26 mouse cellular contexts compared by ENCODE assay signal in the genomic region with DNA sequence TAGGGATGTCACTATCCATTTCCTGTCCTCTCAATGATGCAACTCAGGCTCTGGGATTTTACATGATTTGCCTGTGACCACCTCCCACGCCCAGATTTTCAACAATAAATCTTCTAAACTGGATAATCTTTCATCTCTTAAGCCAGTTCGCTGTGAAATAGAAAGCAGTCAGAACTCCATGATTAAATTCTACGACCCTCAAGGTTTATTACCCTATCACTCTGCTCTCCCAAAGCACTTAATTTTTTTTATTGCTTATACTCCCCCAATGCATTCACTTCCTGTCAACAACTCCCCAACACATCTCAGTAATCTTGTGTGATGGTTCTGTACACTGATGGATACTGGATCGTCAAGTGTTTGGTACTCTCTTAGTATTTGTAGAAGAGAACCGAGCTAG.
"Had no signal": no experiment of that assay in that cellular context is flagged by ENCODE, and none has a peak within 500 bp of the region (broad histone marks: within the 10 kb centered on the region; RNA-seq: fewer than 3 reads in every experiment).

No protein-coding gene starts in this region.

- H3K36me3 ChIP-seq: heart, embryonic 13.5 days; heart, embryonic 15.5 days; hindbrain, embryonic 13.5 days; hindbrain, embryonic 15.5 days; intestine, embryonic 15.5 days; limb, embryonic 10.5 days; limb, embryonic 12.5 days; liver, embryonic 13.5 days; liver, embryonic 15.5 days had no signal

- ATAC-seq: hindbrain, postnatal 0 days; inflammation-experienced regulatory T-cells, adult 6 months; intestine, embryonic 15.5 days; intestine, postnatal 0 days; liver, postnatal 0 days had no signal

- H3K27ac ChIP-seq: heart, adult 2 months; heart, embryonic 13.5 days; heart, embryonic 15.5 days; hindbrain, embryonic 13.5 days; hindbrain, embryonic 15.5 days; hindbrain, postnatal 0 days; intestine, embryonic 15.5 days; layer of hippocampus, adult 2 months; left cerebral cortex, adult 2 months; limb, embryonic 10.5 days; limb, embryonic 12.5 days; liver, embryonic 13.5 days; liver, embryonic 15.5 days had no signal

- DNase-seq: gastrocnemius, postnatal 14 days; gastrocnemius, postnatal 36 days; heart, adult 11 months; heart, adult 2 months; heart, postnatal 14 days; heart, postnatal 36 days; kidney, adult 2 months; kidney, postnatal 36 days; liver; liver, embryonic 13.5 days; liver, postnatal 0 days had no signal

- H3K4me1 ChIP-seq: heart, embryonic 13.5 days; heart, embryonic 15.5 days; hindbrain, embryonic 13.5 days; hindbrain, embryonic 15.5 days; intestine, embryonic 15.5 days; limb, embryonic 12.5 days; liver, embryonic 13.5 days; liver, embryonic 15.5 days had no signal

- H3K9me3 ChIP-seq: heart, embryonic 13.5 days; heart, embryonic 15.5 days; hindbrain, embryonic 13.5 days; hindbrain, embryonic 15.5 days; intestine, embryonic 15.5 days; limb, embryonic 10.5 days; limb, embryonic 12.5 days; liver, embryonic 13.5 days; liver, embryonic 15.5 days had no signal

- H3K27me3 ChIP-seq: heart, embryonic 13.5 days; heart, embryonic 15.5 days; hindbrain, embryonic 13.5 days; hindbrain, embryonic 15.5 days; intestine, embryonic 15.5 days; limb, embryonic 12.5 days; liver, embryonic 13.5 days; liver, embryonic 15.5 days had no signal

- H3K4me2 ChIP-seq: heart, embryonic 11.5 days; heart, embryonic 13.5 days; heart, embryonic 15.5 days; hindbrain, embryonic 13.5 days; hindbrain, embryonic 15.5 days; intestine, embryonic 15.5 days; limb, embryonic 12.5 days; liver, embryonic 11.5 days; liver, embryonic 13.5 days; liver, embryonic 15.5 days had no signal

- H3K4me3 ChIP-seq: heart, adult 2 months; heart, embryonic 13.5 days; heart, embryonic 15.5 days; hindbrain, embryonic 13.5 days; hindbrain, embryonic 15.5 days; intestine, embryonic 15.5 days; layer of hippocampus, adult 2 months; left cerebral cortex, adult 2 months; limb, embryonic 10.5 days; limb, embryonic 12.5 days; liver, embryonic 13.5 days; liver, embryonic 15.5 days had no signal

- H3K9ac ChIP-seq: heart, embryonic 13.5 days; heart, embryonic 15.5 days; hindbrain, embryonic 13.5 days; hindbrain, embryonic 15.5 days; intestine, embryonic 15.5 days; limb, embryonic 12.5 days; liver, embryonic 13.5 days; liver, embryonic 15.5 days; liver, postnatal 0 days had no signal
